Mouse (Mus musculus): ENCODE data around the gene Krtap19-9b.

GRCm38 (mm10) chr16:88886870-88887269 lies 45.2 kb downstream of the Krtap19-9b start:
- no peak for TF ChIP-seq ZC3H11A (IDR thresholded peaks at IDR 0.05; ENCODE audit: borderline replicate concordance, low read depth, low read length)
- TF ChIP-seq HCFC1 (IDR thresholded peaks at IDR 0.05; ENCODE audit: borderline replicate concordance, insufficient read depth, low read length): no peak
- no peak for TF ChIP-seq ZNF384 (IDR thresholded peaks at IDR 0.05; ENCODE audit: low read depth, low read length)
